Mouse (Mus musculus) CH12.LX (cell line): ENCODE results near the gene Tmem214. TPM values are rescaled to one million over a fixed set of nuclear protein-coding genes. Genes with fewer than 3 reads are reported as not detected.

Experiments used
- DNase-seq: peaks from one replicate; pipeline ENCODE4 v3.0.0-alpha.2; 2013; ENCODE audit errors: extremely low read depth
- H3K27ac ChIP-seq: 2 replicates; pipeline ENCODE4 v1.5.1; 2012; ENCODE audit warnings: low read depth, mild to moderate bottlenecking, control low read depth, moderate library complexity; ENCODE audit not compliant: insufficient read depth
- H3K27me3 ChIP-seq: replicated peaks from 2 replicates; pipeline ENCODE3; 2012; ENCODE audit warnings: inconsistent platforms
- H3K36me3 ChIP-seq, 2 experiments: replicated peaks in 1 of 2; 2 replicates each; pipeline versions ENCODE3 to v1.6.1; 2012; ENCODE audit warnings: inconsistent platforms in 1 of 2, low read length in 1 of 2, mild to moderate bottlenecking in 1 of 2, mixed read lengths in 1 of 2, moderate library complexity in 1 of 2; ENCODE audit not compliant: control insufficient read depth in 1 of 2, insufficient read depth in 1 of 2
- H3K4me1 ChIP-seq, 2 experiments: 2 replicates each; pipeline ENCODE4 v1.6.1; 2012; ENCODE audit warnings: inconsistent platforms in 1 of 2, moderate library complexity in 1 of 2; ENCODE audit not compliant: insufficient read depth in 2 of 2, control insufficient read depth in 1 of 2
- H3K4me2 ChIP-seq: 2 replicates; pipeline ENCODE4 v1.6.1; 2012; ENCODE audit warnings: low read depth, mild to moderate bottlenecking, control low read depth; ENCODE audit not compliant: poor library complexity, insufficient read depth, severe bottlenecking
- H3K4me3 ChIP-seq, 3 experiments: fragments of 150-350 bp in 1 of 3; sonication (generic) in 1 of 3; replicated peaks in 1 of 3; 2 replicates each; pipeline versions ENCODE3 to v1.5.1; 2011 to 2012; ENCODE audit warnings: low read depth in 2 of 3, low read length in 2 of 3, mild to moderate bottlenecking in 2 of 3, moderate library complexity in 2 of 3, control low read depth in 1 of 3, improper control_type of control experiment in 1 of 3, inconsistent platforms in 1 of 3, mixed read lengths in 1 of 3; ENCODE audit not compliant: poor library complexity in 1 of 3
- H3K79me2 ChIP-seq: replicated peaks from 2 replicates; pipeline ENCODE4 v1.6.1; 2012; ENCODE audit warnings: mild to moderate bottlenecking, moderate library complexity; ENCODE audit not compliant: control insufficient read depth, poor library complexity, insufficient read depth, severe bottlenecking; ENCODE audit errors: extremely low read depth
- H3K9ac ChIP-seq: 2 replicates; pipeline ENCODE4 v1.6.1; 2012; ENCODE audit warnings: low read depth, mild to moderate bottlenecking, control low read depth, moderate library complexity; ENCODE audit not compliant: insufficient read depth
- H3K9me3 ChIP-seq: replicated peaks from 2 replicates; pipeline ENCODE3; 2012; ENCODE audit warnings: low read length, inconsistent platforms, mixed read lengths
- CHD1 ChIP-seq: IDR thresholded peaks from 2 replicates; pipeline ENCODE4 v1.6.1; 2012; ENCODE audit warnings: low read depth, low read length, improper control_type of control experiment, inconsistent platforms
- CHD2 ChIP-seq: IDR thresholded peaks from 2 replicates; pipeline ENCODE4 v1.6.1; 2011; ENCODE audit warnings: low read length, improper control_type of control experiment
- CTCF ChIP-seq, 2 experiments: IDR thresholded peaks in 1 of 2; conservative IDR thresholded peaks in 1 of 2; 2 replicates each; pipeline ENCODE4 v1.5.1; 2011 to 2012; ENCODE audit warnings: low read depth in 2 of 2, low read length in 2 of 2, improper control_type of control experiment in 1 of 2, inconsistent platforms in 1 of 2, mild to moderate bottlenecking in 1 of 2, moderate library complexity in 1 of 2
- E2F4 ChIP-seq: IDR thresholded peaks from 2 replicates; pipeline ENCODE4 v1.6.1; 2011; ENCODE audit warnings: low read depth, low read length, improper control_type of control experiment; ENCODE audit not compliant: insufficient replicate concordance
- ELF1 ChIP-seq: IDR thresholded peaks from 2 replicates; pipeline ENCODE4 v1.6.1; 2014; ENCODE audit warnings: low read depth, mild to moderate bottlenecking, inconsistent platforms, low read length, improper control_type of control experiment
- EP300 ChIP-seq: IDR thresholded peaks from 2 replicates; pipeline ENCODE4 v1.6.1; 2011; ENCODE audit warnings: low read length, improper control_type of control experiment
- GABPA ChIP-seq: IDR thresholded peaks from 2 replicates; pipeline ENCODE4 v1.6.1; 2012; ENCODE audit warnings: low read depth, low read length, improper control_type of control experiment, inconsistent platforms; ENCODE audit not compliant: insufficient replicate concordance
- HCFC1 ChIP-seq: IDR thresholded peaks from 2 replicates; pipeline ENCODE4 v1.6.1; 2012; ENCODE audit warnings: low read depth, mild to moderate bottlenecking, inconsistent platforms, low read length, improper control_type of control experiment
- JUND ChIP-seq: conservative IDR thresholded peaks from 2 replicates; pipeline ENCODE4 v1.6.1; 2011; ENCODE audit warnings: low read depth, low read length, improper control_type of control experiment
- KAT2A ChIP-seq: IDR thresholded peaks from 2 replicates; pipeline ENCODE4 v1.6.1; 2012; ENCODE audit warnings: low read length, improper control_type of control experiment, inconsistent platforms; ENCODE audit not compliant: insufficient replicate concordance
- MAFK ChIP-seq: IDR thresholded peaks from 2 replicates; pipeline ENCODE4 v1.6.1; 2011; ENCODE audit warnings: low read length, improper control_type of control experiment; ENCODE audit not compliant: insufficient replicate concordance
- MAX ChIP-seq: IDR thresholded peaks from 2 replicates; pipeline ENCODE4 v1.6.1; 2011; ENCODE audit warnings: low read length, improper control_type of control experiment
- MEF2A ChIP-seq: IDR thresholded peaks from 2 replicates; pipeline ENCODE4 v1.6.1; 2014; ENCODE audit warnings: low read depth, mild to moderate bottlenecking, inconsistent platforms, low read length, improper control_type of control experiment, borderline replicate concordance
- MYC ChIP-seq: IDR thresholded peaks from 2 replicates; pipeline ENCODE4 v1.6.1; 2011; ENCODE audit warnings: low read depth, mild to moderate bottlenecking, improper control_type of control experiment, low read length
- NELFE ChIP-seq: IDR thresholded peaks from 2 replicates; pipeline ENCODE4 v1.6.1; 2011; ENCODE audit warnings: low read depth, low read length, improper control_type of control experiment
- NRF1 ChIP-seq: IDR thresholded peaks from 2 replicates; pipeline ENCODE4 v1.6.1; 2014; ENCODE audit warnings: low read depth, mild to moderate bottlenecking, inconsistent platforms, low read length, improper control_type of control experiment, moderate library complexity
- POLR2AphosphoS2 ChIP-seq: IDR thresholded peaks from 2 replicates; pipeline ENCODE4 v1.6.1; 2011; ENCODE audit warnings: low read depth, low read length, improper control_type of control experiment
- RAD21 ChIP-seq: IDR thresholded peaks from 2 replicates; pipeline ENCODE4 v1.6.1; 2011; ENCODE audit warnings: low read depth, mild to moderate bottlenecking, low read length, improper control_type of control experiment, moderate library complexity
- RCOR1 ChIP-seq: conservative IDR thresholded peaks from 2 replicates; pipeline ENCODE4 v1.6.1; 2012; ENCODE audit warnings: low read depth, mild to moderate bottlenecking, inconsistent platforms, low read length, improper control_type of control experiment
- SIN3A ChIP-seq: IDR thresholded peaks from 2 replicates; pipeline ENCODE4 v1.6.1; 2012; ENCODE audit warnings: low read length, improper control_type of control experiment, inconsistent platforms
- SMC3 ChIP-seq: IDR thresholded peaks from 2 replicates; pipeline ENCODE4 v1.6.1; 2011; ENCODE audit warnings: low read depth, low read length, improper control_type of control experiment
- TBP ChIP-seq: conservative IDR thresholded peaks from 2 replicates; pipeline ENCODE4 v1.6.1; 2011; ENCODE audit warnings: low read depth, low read length, improper control_type of control experiment
- TCF12 ChIP-seq: IDR thresholded peaks from 2 replicates; pipeline ENCODE4 v1.6.1; 2014; ENCODE audit warnings: low read depth, mild to moderate bottlenecking, inconsistent platforms, low read length, improper control_type of control experiment
- USF1 ChIP-seq: IDR thresholded peaks from 2 replicates; pipeline ENCODE4 v1.6.1; 2014; ENCODE audit warnings: low read depth, mild to moderate bottlenecking, inconsistent platforms, low read length, improper control_type of control experiment
- USF2 ChIP-seq: conservative IDR thresholded peaks from 2 replicates; pipeline ENCODE4 v1.6.1; 2011; ENCODE audit warnings: low read depth, low read length, improper control_type of control experiment
- ZC3H11A ChIP-seq: IDR thresholded peaks from 2 replicates; pipeline ENCODE4 v1.6.1; 2012; ENCODE audit warnings: low read depth, mild to moderate bottlenecking, inconsistent platforms, low read length, improper control_type of control experiment
- ZNF384 ChIP-seq: IDR thresholded peaks from 2 replicates; pipeline ENCODE4 v1.6.1; 2012; ENCODE audit warnings: low read depth, low read length, improper control_type of control experiment, inconsistent platforms
- dilution Hi-C: fragments of 300-500 bp; cut with MboI; formaldehyde crosslinking; loops from 2 replicates; pipeline ENCODE4 v1.14.3; 2020; ENCODE audit warnings: low sequenced_read_pairs; ENCODE audit not compliant: extremely low pct_unique_long_range_greater_than_20kb, extremely low pct_ligation_motif_present
- in situ Hi-C: fragments of 300-500 bp; cut with MboI; formaldehyde crosslinking; loops from 3 replicates; pipeline ENCODE4 v1.14.3; 2019; ENCODE audit warnings: low sequenced_read_pairs, low pct_ligation_motif_present, low pct_unique_long_range_greater_than_20kb, mixed read lengths
- polyA plus RNA-seq: library from polyadenylated mRNA; unstranded; fragments of >175 nt; gene quantifications from 2 replicates; pipeline ENCODE4 v1.2.1, GENCODE M21; 2012; ENCODE audit warnings: low read depth; ENCODE audit not compliant: insufficient read length
- total RNA-seq, 2 experiments: library from RNA; depleted of rRNA; stranded (reverse); fragments of 300-350 nt in 1 of 2; fragments of >200 nt in 1 of 2; gene quantifications; 2 replicates each; pipeline ENCODE4 v1.2.3; 2012 to 2014

Gene Tmem214
- total and polyA plus RNA-seq, 3 experiments: 28.3 to 35.3 (median 31.9) TPM

DNA sequence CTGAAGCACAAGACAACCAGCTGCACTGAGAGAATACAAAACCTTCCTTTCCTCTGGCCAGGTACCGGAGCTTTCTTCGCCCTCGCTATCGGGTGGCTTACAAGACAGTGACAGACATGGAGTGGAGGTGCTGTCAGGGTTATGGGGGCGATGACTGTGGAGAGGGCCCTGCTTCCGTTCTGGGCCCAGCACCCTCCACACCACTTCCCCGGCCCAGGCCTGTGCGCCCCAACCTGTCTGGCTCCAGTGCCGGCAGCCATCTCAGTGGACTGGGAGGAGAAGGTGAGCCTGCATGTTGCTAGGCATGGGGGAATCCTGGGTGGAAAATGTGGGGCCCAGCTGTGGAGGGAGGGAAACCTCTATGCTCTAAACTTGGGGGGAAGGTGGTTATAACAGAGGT is 47.6 kb downstream of the Tmem214 start:
- Histone ChIP-seq H3K9ac (no peak overlapping the region), H3K4me3 (no peak overlapping the region), H3K27ac (no peak overlapping the region), H3K27me3 (peaks cover 45% of the 10 kb centered on the region), H3K36me3 (no peaks in the 10 kb centered on the region), H3K9me3 (no peaks in the 10 kb centered on the region), H3K79me2 (no peaks in the 10 kb centered on the region), H3K4me1 (peaks cover 7 to 21% of the 10 kb centered on the region in 2 experiments), H3K4me2 (no peak overlapping the region)
- no peak for DNase-seq
- TF ChIP-seq GABPA (no peak), CHD2 (no peak), MEF2A (0 out of 2 replicates have a peak, but pooled peaks have one; percentile 2), KAT2A (no peak), MAX (no peak)
- in situ Hi-C loops: no loop called here
- dilution Hi-C loops: no loop called here

DNA sequence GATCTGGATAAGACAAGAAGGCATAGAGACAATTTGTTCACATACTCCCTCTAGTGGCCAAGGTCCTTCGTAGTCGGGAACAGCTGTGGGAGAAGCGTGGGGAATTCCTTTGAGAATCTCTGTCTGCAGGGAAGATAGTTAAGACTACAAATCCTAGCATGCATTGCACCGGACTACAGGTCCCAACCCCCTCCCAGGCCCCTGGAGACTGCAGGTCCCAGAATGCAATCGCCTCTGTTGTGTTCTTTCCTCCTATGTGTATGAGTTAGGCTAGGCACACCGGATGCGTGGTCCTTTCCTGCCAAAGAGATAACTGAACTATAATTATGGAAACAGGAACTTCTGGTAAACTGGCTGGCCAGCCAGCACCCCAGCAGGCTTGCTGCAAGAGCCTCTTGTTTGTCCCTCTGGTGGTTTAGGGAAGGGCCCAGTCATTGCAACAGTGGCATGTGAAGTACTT is 48.2 kb downstream of the Tmem214 start:
- dilution Hi-C loops: no loop called here
- no peak for TF ChIP-seq USF1
- no peak for TF ChIP-seq POLR2AphosphoS2
- no peak for TF ChIP-seq MAFK
- peak; percentile 63 for TF ChIP-seq RAD21
- TF ChIP-seq ZC3H11A: no peak
- TF ChIP-seq JUND: no peak
- no peak for TF ChIP-seq E2F4
- TF ChIP-seq NRF1: no peak
- peak; percentile 60 for TF ChIP-seq SMC3
- peak; percentile 12; the same call in 1 of the 2 replicates for TF ChIP-seq TCF12
- TF ChIP-seq USF2: no peak
- no peak for TF ChIP-seq EP300
- TF ChIP-seq TBP: no peak
- TF ChIP-seq KAT2A: peak; percentile 81; the same call in 1 of the 2 replicates
- peak; percentile 74 to 81 for TF ChIP-seq CTCF (conservative IDR thresholded peaks at IDR 0.05 in 1 of 2, IDR thresholded peaks at IDR 0.05 in 1 of 2; ENCODE audit: low read depth in 2 of 2, low read length in 2 of 2)
- TF ChIP-seq CHD2: peak; percentile 32; the same call in 1 of the 2 replicates
- TF ChIP-seq HCFC1: peak; percentile 94
- TF ChIP-seq CHD1: no peak
- 0 out of 2 replicates have a peak, but pooled peaks have one; percentile 38 for TF ChIP-seq ELF1
- TF ChIP-seq GABPA: no peak; the same call in 1 of the 2 replicates
- no peak for TF ChIP-seq MYC
- TF ChIP-seq NELFE: no peak
- no peak for TF ChIP-seq ZNF384
- no peak for TF ChIP-seq MEF2A
- TF ChIP-seq RCOR1: no peak
- TF ChIP-seq SIN3A: no peak
- peaks cover 12 to 27% of the 10 kb centered on the region in 2 experiments for H3K4me1 ChIP-seq
- peak; percentile 78 for DNase-seq
- H3K9me3 ChIP-seq: no peaks in the 10 kb centered on the region
- in situ Hi-C loops: no loop called here
- no peak overlapping the region for H3K27ac ChIP-seq
- H3K27me3 ChIP-seq: peaks cover 46% of the 10 kb centered on the region
- no peaks in the 10 kb centered on the region for H3K79me2 ChIP-seq
- no peak overlapping the region for H3K9ac ChIP-seq
- H3K4me2 ChIP-seq: no peak overlapping the region
- no peak overlapping the region for H3K4me3 ChIP-seq
- no peaks in the 10 kb centered on the region for H3K36me3 ChIP-seq
